Mouse (Mus musculus): ENCODE data around the gene B4gat1.
"Not testable (repeated sequence)": the region's sequence is repeated elsewhere in the genome, so short reads cannot be mapped to it uniquely, and the experiment has no call there.

The B4gat1 gene

GRCm38 (mm10) chr19:5038709-5039156, at the start of gene B4gat1, which contains the start of gene AC124502.3:
Gene B4gat1 (plus strand): TSS chr19:5038826.
Gene AC124502.3 (plus strand): TSS chr19:5038891.
- DNase-seq (ENCODE audit: inconsistent ontology term): peak; percentile 94

- DNase-seq (ENCODE audit: inconsistent ontology term): peak; percentile 81
Observed at GRCm38 (mm10) chr19:4989013-4989412, 49.6 kb upstream of the B4gat1 start.

- no peak for DNase-seq (ENCODE audit: inconsistent ontology term)
Observed at GRCm38 (mm10) chr19:4989434-4990255, 49.0 kb upstream of the B4gat1 start.

GRCm38 (mm10) chr19:4990256-4990625, 48.4 kb upstream of the B4gat1 start, which contains the start of gene Npas4:
Gene Npas4 (minus strand): TSS chr19:4990316.
- no peak for DNase-seq (ENCODE audit: inconsistent ontology term)

GRCm38 (mm10) chr19:4990716-4991115, 47.9 kb upstream of the B4gat1 start:
- DNase-seq (ENCODE audit: inconsistent ontology term): no peak

- no peak for DNase-seq (ENCODE audit: inconsistent ontology term)
Observed at GRCm38 (mm10) chr19:4992371-4992770, 46.3 kb upstream of the B4gat1 start.

- DNase-seq (ENCODE audit: inconsistent ontology term): peak; percentile 97
Observed at GRCm38 (mm10) chr19:4992904-4993303, 45.7 kb upstream of the B4gat1 start.

- no peak for DNase-seq (ENCODE audit: inconsistent ontology term)
Observed at GRCm38 (mm10) chr19:4994043-4994442, 44.6 kb upstream of the B4gat1 start.

GRCm38 (mm10) chr19:4999445-5000140, 39.0 kb upstream of the B4gat1 start:
- no peak for DNase-seq (ENCODE audit: inconsistent ontology term)

GRCm38 (mm10) chr19:5001666-5002406, 36.8 kb upstream of the B4gat1 start:
- peak; percentile 97 for DNase-seq (ENCODE audit: inconsistent ontology term)

- DNase-seq (ENCODE audit: inconsistent ontology term): not testable (repeated sequence)
Observed at GRCm38 (mm10) chr19:5003644-5004043, 35.0 kb upstream of the B4gat1 start.

- peak; percentile 46 for DNase-seq (ENCODE audit: inconsistent ontology term)
Observed at GRCm38 (mm10) chr19:5004925-5005324, 33.7 kb upstream of the B4gat1 start.

- peak; percentile 76 for DNase-seq (ENCODE audit: inconsistent ontology term)
Observed at GRCm38 (mm10) chr19:5013138-5013537, 25.5 kb upstream of the B4gat1 start.

- DNase-seq (ENCODE audit: inconsistent ontology term): peak; percentile 30
Observed at GRCm38 (mm10) chr19:5014961-5015398, 23.6 kb upstream of the B4gat1 start.

GRCm38 (mm10) chr19:5016221-5016742, 22.3 kb upstream of the B4gat1 start:
- DNase-seq (ENCODE audit: inconsistent ontology term): peak; percentile 93

GRCm38 (mm10) chr19:5016782-5017181, 21.8 kb upstream of the B4gat1 start:
- DNase-seq (ENCODE audit: inconsistent ontology term): peak; percentile 54

GRCm38 (mm10) chr19:5017611-5018010, 21.0 kb upstream of the B4gat1 start:
- no peak for DNase-seq (ENCODE audit: inconsistent ontology term)

- no peak for DNase-seq (ENCODE audit: inconsistent ontology term)
Observed at GRCm38 (mm10) chr19:5018191-5018590, 20.4 kb upstream of the B4gat1 start.

GRCm38 (mm10) chr19:5021416-5021815, 17.2 kb upstream of the B4gat1 start:
- no peak for DNase-seq (ENCODE audit: inconsistent ontology term)

GRCm38 (mm10) chr19:5023621-5024479, 14.8 kb upstream of the B4gat1 start, which contains the start of gene Slc29a2:
Gene Slc29a2 (plus strand): TSS chr19:5023860.
- peak; percentile 95 for DNase-seq (ENCODE audit: inconsistent ontology term)

- DNase-seq (ENCODE audit: inconsistent ontology term): no peak
Observed at GRCm38 (mm10) chr19:5026111-5026510, 12.5 kb upstream of the B4gat1 start.
